Mouse (Mus musculus) heart, postnatal 0 days (tissue): ENCODE measurements at regions not wholly inside any gene's neighbourhood (a gene's known extent, or its start where the extent isn't known, plus 50 kb on each side); places are given as distances from the start of the nearest gene placed in this dataset.

Experiments used
- CTCF ChIP-seq: IDR thresholded peaks from 2 replicates; pipeline ENCODE4 v1.5.1; 2016; ENCODE audit warnings: antibody characterized with exemption, control low read depth, low read depth
- EP300 ChIP-seq: IDR thresholded peaks from 2 replicates; pipeline ENCODE4 v1.6.1; 2016; ENCODE audit warnings: antibody characterized with exemption, low read depth

- no peak for TF ChIP-seq CTCF
- TF ChIP-seq EP300, result no peak
Measured at GRCm38 (mm10) chr1:69277428-69277827, 169.6 kb upstream of the Erbb4 start.
